Mouse (Mus musculus): ENCODE results near the gene Ccdc167. TPM values are rescaled to one million over a fixed set of nuclear protein-coding genes. Genes with fewer than 3 reads are reported as not detected.

The Ccdc167 gene
- polyA plus RNA-seq, 1 experiment, result 11.3 TPM

Other genes starting within 250 kb of the Ccdc167 start
- gene Pim1, start 226.3 kb downstream of the Ccdc167 start, polyA plus RNA-seq (2012; rRNA removed), result 21.2 and 24.4 TPM in 2 replicates
- not detected in 2 replicates for gene Gm17657, start 167.4 kb downstream of the Ccdc167 start, polyA plus RNA-seq (2012; rRNA removed)
- gene Tbc1d22b, start 167.3 kb downstream of the Ccdc167 start, polyA plus RNA-seq (2012; rRNA removed), result 13.5 and 14.1 TPM in 2 replicates
- gene Tmem217, start 164.7 kb downstream of the Ccdc167 start, polyA plus RNA-seq (2012; rRNA removed), result 0.14 and 0.21 TPM in 2 replicates
- 31.7 and 35.6 TPM in 2 replicates for gene Rnf8, start 102.3 kb downstream of the Ccdc167 start, polyA plus RNA-seq (2012; rRNA removed)
- 1.7 and 1.8 TPM in 2 replicates for gene Gm28043, start 102.2 kb downstream of the Ccdc167 start, polyA plus RNA-seq (2012; rRNA removed)
- 45.2 and 45.8 TPM in 2 replicates for gene Cmtr1, start 56.4 kb downstream of the Ccdc167 start, polyA plus RNA-seq (2012; rRNA removed)